Mouse (Mus musculus) limb, embryonic 11.5 days (tissue): ENCODE data around the gene Cdkn1a. TPM values are rescaled to one million over a fixed set of nuclear protein-coding genes. Genes with fewer than 3 reads are reported as not detected.

Source experiments
- ATAC-seq: fragments of 200-750 bp; cut with Nextera tagmentation; 2 replicates; pipeline ENCODE4 v1.8.0; 2017; ENCODE audit warnings: low read depth; ENCODE audit not compliant: insufficient number of reproducible peaks, low FRiP score, low TSS enrichment
- DNase-seq: peaks from one replicate; pipeline ENCODE4 v3.0.0-alpha.2; 2015; ENCODE audit warnings: low spot score
- H3K27ac ChIP-seq: fragments of 300-500 bp; sonication (generic); replicated peaks from 2 replicates; pipeline ENCODE4 v1.5.1; 2014; ENCODE audit warnings: low read depth, mild to moderate bottlenecking, low read length
- H3K27me3 ChIP-seq: fragments of 300-500 bp; sonication (generic); 2 replicates; pipeline ENCODE4 v1.6.1; 2014; ENCODE audit warnings: mild to moderate bottlenecking, low read length, mixed read lengths; ENCODE audit not compliant: control insufficient read depth, insufficient read depth
- H3K36me3 ChIP-seq: fragments of 300-500 bp; sonication (generic); 2 replicates; pipeline ENCODE4 v1.6.1; 2014; ENCODE audit warnings: mild to moderate bottlenecking, low read length, moderate library complexity, mixed read lengths; ENCODE audit not compliant: control insufficient read depth, insufficient read depth
- H3K4me1 ChIP-seq: fragments of 300-500 bp; sonication (generic); 2 replicates; pipeline ENCODE4 v1.6.1; 2014; ENCODE audit warnings: low read length, mixed read lengths; ENCODE audit not compliant: control insufficient read depth, insufficient read depth
- H3K4me2 ChIP-seq: fragments of 300-500 bp; sonication (generic); 2 replicates; pipeline ENCODE4 v1.6.1; 2014; ENCODE audit warnings: low read depth, mild to moderate bottlenecking, moderate library complexity; ENCODE audit not compliant: severe bottlenecking
- H3K4me3 ChIP-seq: fragments of 300-500 bp; sonication (generic); 2 replicates; pipeline ENCODE4 v1.5.1; 2014; ENCODE audit warnings: low read depth, low read length
- H3K9ac ChIP-seq: fragments of 300-500 bp; sonication (generic); 2 replicates; pipeline ENCODE4 v1.6.1; 2014; ENCODE audit warnings: mild to moderate bottlenecking, low read length
- H3K9me3 ChIP-seq: fragments of 300-500 bp; sonication (generic); 2 replicates; pipeline ENCODE4 v1.6.1; 2016; ENCODE audit warnings: low read length; ENCODE audit not compliant: control insufficient read depth
- WGBS: fragments of 180-500 bp; shearing (Covaris S2); extraction: QIAGEN DNeasy Blood & Tissue Kit; methylation state at CpG from one replicate; pipeline ENCODE4 v1.1.7; 2014; 5-methylcytosine and 5-hydroxymethylcytosine counted together
- polyA plus RNA-seq: library from polyadenylated mRNA; unstranded; fragments of >200 nt; fragmentation: Nextera tagmentation; extraction: Ambion mirVana; gene quantifications from 2 replicates; pipeline ENCODE4 v1.2.1, GENCODE M21; 2014

Gene Cdkn1a
- polyA plus RNA-seq, 1 experiment from 2014 or later = 41.5 TPM

DNA sequence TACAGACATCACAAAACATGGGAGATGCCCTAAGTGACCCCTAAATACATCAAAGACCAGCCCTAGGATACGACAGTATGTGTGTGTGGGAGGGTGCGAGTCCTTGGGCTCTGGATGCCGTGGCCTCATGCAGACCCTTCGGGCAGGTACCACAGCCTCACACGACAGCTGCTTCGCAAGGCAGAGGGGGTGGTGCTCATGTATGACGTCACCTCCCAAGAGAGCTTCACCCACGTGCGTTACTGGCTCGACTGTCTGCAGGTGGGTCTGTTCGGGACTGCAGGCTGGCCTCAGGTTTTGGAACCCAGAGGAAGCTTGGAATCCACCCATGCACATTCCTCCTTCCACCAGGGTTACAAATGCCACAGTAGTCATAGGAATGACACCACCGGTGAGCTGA is 54.3 kb downstream of the Cdkn1a start:
- ATAC-seq (no peak), DNase-seq (no peak)
- no peaks in the 10 kb centered on the region for H3K36me3 ChIP-seq
- no peaks in the 10 kb centered on the region; the same call in 1 of the 2 replicates for H3K9me3 ChIP-seq
- H3K9ac ChIP-seq = no peak overlapping the region
- H3K4me2 ChIP-seq = no peak overlapping the region
- H3K27me3 ChIP-seq = no peaks in the 10 kb centered on the region
- H3K27ac ChIP-seq = no peak overlapping the region
- H3K4me1 ChIP-seq = no peaks in the 10 kb centered on the region
- no peak overlapping the region for H3K4me3 ChIP-seq
- 89% methylated on average over 12 of the region's 12 CpGs for WGBS

DNA sequence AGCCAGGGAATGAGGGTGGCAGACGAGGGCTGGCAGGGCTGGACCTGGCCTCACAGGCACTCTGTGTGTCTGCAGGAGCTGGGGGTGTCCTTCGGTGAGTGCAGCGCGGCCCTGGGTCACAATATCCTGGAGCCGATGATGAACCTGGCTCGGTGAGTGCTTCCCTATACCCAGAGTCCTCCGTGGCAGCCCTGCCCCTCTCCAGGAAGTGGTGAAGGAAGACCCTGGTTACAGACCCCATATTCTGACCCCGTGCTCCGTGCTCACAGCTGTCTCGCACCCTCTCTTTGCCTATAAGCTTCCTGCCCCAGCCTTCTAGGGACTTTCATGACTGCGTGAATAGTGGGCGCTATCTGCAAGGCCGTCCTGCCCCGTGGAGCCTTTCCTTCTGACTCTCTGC is 56.5 kb downstream of the Cdkn1a start:
- 78% methylated on average over 14 of the region's 14 CpGs for WGBS
- Histone ChIP-seq H3K36me3 (no peaks in the 10 kb centered on the region), H3K4me2 (no peak overlapping the region), H3K27ac (no peak overlapping the region), H3K4me1 (no peaks in the 10 kb centered on the region), H3K9ac (no peak overlapping the region), H3K9me3 (no peaks in the 10 kb centered on the region; the same call in 1 of the 2 replicates), H3K27me3 (no peaks in the 10 kb centered on the region), H3K4me3 (no peak overlapping the region)
- no peak for ATAC-seq
- no peak for DNase-seq

DNA sequence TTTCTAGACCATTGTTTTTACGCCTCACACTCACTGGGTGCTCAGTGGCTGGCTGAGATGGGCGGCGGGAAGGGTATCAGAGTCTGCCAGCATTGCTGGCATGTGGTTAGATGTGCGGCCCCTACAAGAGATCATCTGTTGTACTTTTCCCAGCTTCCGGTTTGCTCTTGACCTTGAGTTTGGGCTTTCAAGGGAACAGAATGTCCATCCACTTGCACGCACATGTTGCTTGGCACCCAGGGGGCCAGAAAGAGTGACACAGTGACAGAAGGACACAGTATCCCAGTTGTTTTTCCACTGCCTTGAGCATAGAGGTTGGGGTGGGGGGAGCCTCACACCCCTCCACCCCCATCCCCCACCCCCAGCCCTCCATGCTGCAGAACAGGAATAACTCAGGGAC is 57.0 kb downstream of the Cdkn1a start:
- no peaks in the 10 kb centered on the region; the same call in 1 of the 2 replicates for H3K9me3 ChIP-seq
- H3K36me3 ChIP-seq = no peaks in the 10 kb centered on the region
- H3K4me1 ChIP-seq = no peaks in the 10 kb centered on the region
- no peaks in the 10 kb centered on the region for H3K27me3 ChIP-seq
- no peak overlapping the region for H3K27ac ChIP-seq
- 84% methylated on average over 6 of the region's 6 CpGs for WGBS
- DNase-seq (no peak), ATAC-seq (no peak)
- H3K4me3 ChIP-seq = no peak overlapping the region
- H3K9ac ChIP-seq = no peak overlapping the region
- no peak overlapping the region for H3K4me2 ChIP-seq

DNA sequence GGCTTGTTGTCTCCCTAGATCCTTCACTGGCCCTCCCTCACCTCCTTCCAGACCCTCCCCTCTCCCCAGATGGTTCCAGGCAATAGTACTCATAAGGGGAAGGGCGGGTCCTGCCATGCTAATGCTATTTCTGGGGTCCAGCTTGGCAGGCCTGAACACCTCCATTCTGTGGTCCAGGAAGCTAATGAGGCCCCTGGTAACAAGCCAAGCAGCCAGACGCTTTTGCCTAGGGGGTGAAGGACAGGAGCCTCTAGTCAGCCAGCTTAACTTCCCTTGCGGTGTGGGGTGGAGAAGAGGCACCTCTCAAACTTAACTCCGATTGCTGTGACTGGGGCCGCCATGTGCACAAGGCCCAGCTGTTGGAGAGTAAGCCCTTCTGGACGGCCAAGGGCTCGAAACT is 59.0 kb downstream of the Cdkn1a start:
- Histone ChIP-seq H3K9ac (no peak overlapping the region), H3K4me2 (no peak overlapping the region), H3K27me3 (no peaks in the 10 kb centered on the region), H3K4me1 (no peaks in the 10 kb centered on the region), H3K27ac (no peak overlapping the region), H3K36me3 (no peaks in the 10 kb centered on the region), H3K4me3 (no peak overlapping the region), H3K9me3 (no peaks in the 10 kb centered on the region; the same call in 1 of the 2 replicates)
- ATAC-seq (no peak), DNase-seq (no peak)
- WGBS = 69% methylated on average over 7 of the region's 7 CpGs

Other genes with a start within 250 kb of the Cdkn1a start
- not detected in 2 replicates for gene Pnpla1, start 232.6 kb upstream of the Cdkn1a start, polyA plus RNA-seq
- 0.07 and 0.29 TPM in 2 replicates for gene 4930539E08Rik, start 175.7 kb upstream of the Cdkn1a start, polyA plus RNA-seq
- not detected in 2 replicates for gene Pxt1, start 147.1 kb upstream of the Cdkn1a start, polyA plus RNA-seq
- gene Kctd20, start 139.0 kb upstream of the Cdkn1a start, polyA plus RNA-seq = 106 and 114 TPM in 2 replicates
- 125 and 127 TPM in 2 replicates for gene Stk38, start 83.0 kb upstream of the Cdkn1a start, polyA plus RNA-seq
- 872 and 879 TPM in 2 replicates for gene Srsf3, start 58.3 kb upstream of the Cdkn1a start, polyA plus RNA-seq
- gene Rab44, start 23.2 kb downstream of the Cdkn1a start, polyA plus RNA-seq = 0.16 TPM in 1 of 2 replicates, not detected in the other
- gene Cpne5, start 147.2 kb downstream of the Cdkn1a start, polyA plus RNA-seq = 3.0 and 4.1 TPM in 2 replicates
- gene Ppil1, start 173.2 kb downstream of the Cdkn1a start, polyA plus RNA-seq = 201 and 206 TPM in 2 replicates
- gene BC004004, start 177.8 kb downstream of the Cdkn1a start, polyA plus RNA-seq = 50.0 and 51.5 TPM in 2 replicates
- 0.19 and 0.21 TPM in 2 replicates for gene Pi16, start 226.7 kb downstream of the Cdkn1a start, polyA plus RNA-seq